Mouse (Mus musculus): ENCODE results near the gene C8b.

DNA sequence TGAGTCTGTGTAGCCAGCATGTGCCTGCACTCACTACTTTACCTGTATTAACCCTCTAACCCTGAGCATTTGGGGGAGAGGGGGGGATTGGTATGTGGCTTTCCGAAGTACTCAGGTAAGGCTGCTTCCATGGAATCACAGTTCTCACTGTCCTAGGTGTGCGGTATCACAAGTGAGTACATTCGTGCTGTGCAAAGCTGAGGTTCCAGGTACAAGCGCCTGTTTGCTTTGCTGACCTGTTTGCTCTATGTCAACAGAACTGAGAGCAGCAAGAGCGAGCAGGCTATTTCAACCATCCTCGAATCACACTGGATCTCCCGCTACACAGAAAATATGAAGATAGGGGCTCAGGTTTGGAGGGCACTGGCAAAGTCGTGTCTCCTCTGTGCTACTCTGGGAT lies at the start of gene C8b:
- no peak for TF ChIP-seq CHD2 (IDR thresholded peaks at IDR 0.05; ENCODE audit: low read depth, low read length)
- TF ChIP-seq HCFC1 (IDR thresholded peaks at IDR 0.05; ENCODE audit: borderline replicate concordance, insufficient read depth, low read length): no peak
- no peak for TF ChIP-seq MAFK (IDR thresholded peaks at IDR 0.05; ENCODE audit: insufficient read depth, low read depth, low read length)
